Mouse (Mus musculus) C2C12 (cell line): ENCODE results near the gene Slc22a5.

Experiments
- CTCF ChIP-seq: IDR thresholded peaks from one replicate; pipeline ENCODE4 v1.5.1; 2011; ENCODE audit not compliant: control insufficient read depth, insufficient read depth, insufficient read length
- MAX ChIP-seq: IDR thresholded peaks from one replicate; pipeline ENCODE4 v1.6.1; 2011; ENCODE audit warnings: mild to moderate bottlenecking, control low read depth
- MYOD1 ChIP-seq: IDR thresholded peaks from one replicate; pipeline ENCODE4 v1.6.1; 2011; ENCODE audit warnings: low read depth; ENCODE audit not compliant: control insufficient read depth, insufficient read length
- MYOG ChIP-seq: IDR thresholded peaks from one replicate; pipeline ENCODE4 v1.6.1; 2011; ENCODE audit not compliant: control insufficient read depth, insufficient read length; ENCODE audit errors: extremely low read depth
- USF1 ChIP-seq: IDR thresholded peaks from one replicate; pipeline ENCODE4 v1.6.1; 2011; ENCODE audit warnings: low read depth, mild to moderate bottlenecking, control low read depth, moderate library complexity

GRCm38 (mm10) chr11:53926303-53926702 is 34.8 kb upstream of the Slc22a5 start:
- no peak for TF ChIP-seq CTCF
- TF ChIP-seq MYOD1: no peak
- TF ChIP-seq USF1: no peak
- no peak for TF ChIP-seq MYOG
- TF ChIP-seq MAX: no peak
